Mouse (Mus musculus) adrenal gland (tissue): ENCODE measurements around the gene Cutal.
"Not testable (repeated sequence)": the region's sequence is repeated elsewhere in the genome, so short reads cannot be mapped to it uniquely, and the experiment has no call there.

ENCODE experiments used
- intact Hi-C: fragments of 180-260 bp; cut with DNase I; formaldehyde crosslinking; loops from one replicate; pipeline ENCODE4 v1.15.1; 2025
- long read RNA-seq, 2 experiments: library from polyadenylated mRNA; unstranded; transcript quantifications; one replicate each; pipeline ENCODE4 v2.0.0; 2020; ENCODE audit warnings: borderline replicate concordance in 1 of 2; ENCODE audit not compliant: insufficient replicate concordance in 1 of 2

The Cutal gene
- long read RNA-seq, experiment 1 = 0 reads
- long read RNA-seq, experiment 2 = 0 reads

DNA sequence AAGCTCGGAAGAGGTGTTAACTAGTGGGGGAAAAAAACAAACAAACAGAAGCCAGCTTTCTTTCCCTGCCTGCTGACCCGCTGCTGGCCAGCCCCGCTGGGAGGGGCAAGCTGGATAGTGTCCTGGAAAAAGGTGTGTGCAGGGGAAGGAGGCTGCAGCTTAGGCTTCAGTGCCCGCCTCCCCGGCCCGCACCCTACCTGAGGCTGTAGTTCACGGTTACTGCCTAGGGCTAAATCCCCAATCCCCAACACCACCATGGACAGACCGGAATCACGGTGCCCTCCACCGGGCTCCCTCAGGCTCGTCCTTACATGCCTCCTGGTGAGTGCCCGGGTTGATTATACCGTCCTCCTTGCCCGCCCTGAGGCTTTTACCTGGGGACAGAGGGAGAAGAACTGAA lies at the start of gene Cutal:
Gene Cutal, plus strand, starts transcription at position 126 of the 400 bp plus-strand sequence.
- intact Hi-C loops = loop anchor here (5.0 kb wide), 1 partner anchor 47 kb away; the partner anchor contains the start of gene Fbxw2

DNA sequence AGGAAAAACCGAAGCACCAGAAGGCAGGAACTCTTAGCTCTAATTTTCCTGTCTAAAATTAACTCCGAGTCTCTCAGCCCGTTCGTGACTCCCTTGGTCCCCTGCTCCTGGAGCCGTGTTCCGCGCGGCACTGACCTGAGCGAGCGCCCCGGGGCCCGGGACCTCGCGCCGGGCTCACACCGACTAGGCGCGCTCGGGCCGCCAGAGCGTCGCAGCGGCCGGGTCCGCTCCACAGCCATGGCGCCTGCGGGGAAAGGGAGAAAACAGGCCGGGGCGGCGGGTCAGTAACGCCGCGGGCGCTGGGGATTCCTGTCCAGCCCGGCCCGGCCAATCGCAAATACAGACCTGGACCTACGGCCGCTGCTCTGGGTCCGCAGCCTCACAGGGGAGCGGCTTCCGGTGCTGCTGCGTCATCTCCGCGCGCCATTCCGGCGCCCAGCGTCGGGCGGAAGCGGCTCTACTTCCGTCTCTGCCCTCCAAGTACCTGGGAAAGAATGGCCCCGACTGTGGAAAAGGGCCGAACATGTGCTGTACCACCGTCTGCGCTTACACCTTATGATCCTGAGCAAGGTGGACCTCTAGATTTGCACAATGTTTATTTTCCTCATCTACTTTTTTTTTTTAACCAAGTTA lies 48.3 kb upstream of the Cutal start, which contains the start of gene Fbxw2:
Gene Fbxw2, minus strand, starts transcription at position 485 of the 633 bp plus-strand sequence.
- intact Hi-C loops = loop anchor here (5.0 to 10.0 kb wide), 2 partner anchors 46 to 79 kb away; partner anchors contain the start of genes Cutal and Psmd5

DNA sequence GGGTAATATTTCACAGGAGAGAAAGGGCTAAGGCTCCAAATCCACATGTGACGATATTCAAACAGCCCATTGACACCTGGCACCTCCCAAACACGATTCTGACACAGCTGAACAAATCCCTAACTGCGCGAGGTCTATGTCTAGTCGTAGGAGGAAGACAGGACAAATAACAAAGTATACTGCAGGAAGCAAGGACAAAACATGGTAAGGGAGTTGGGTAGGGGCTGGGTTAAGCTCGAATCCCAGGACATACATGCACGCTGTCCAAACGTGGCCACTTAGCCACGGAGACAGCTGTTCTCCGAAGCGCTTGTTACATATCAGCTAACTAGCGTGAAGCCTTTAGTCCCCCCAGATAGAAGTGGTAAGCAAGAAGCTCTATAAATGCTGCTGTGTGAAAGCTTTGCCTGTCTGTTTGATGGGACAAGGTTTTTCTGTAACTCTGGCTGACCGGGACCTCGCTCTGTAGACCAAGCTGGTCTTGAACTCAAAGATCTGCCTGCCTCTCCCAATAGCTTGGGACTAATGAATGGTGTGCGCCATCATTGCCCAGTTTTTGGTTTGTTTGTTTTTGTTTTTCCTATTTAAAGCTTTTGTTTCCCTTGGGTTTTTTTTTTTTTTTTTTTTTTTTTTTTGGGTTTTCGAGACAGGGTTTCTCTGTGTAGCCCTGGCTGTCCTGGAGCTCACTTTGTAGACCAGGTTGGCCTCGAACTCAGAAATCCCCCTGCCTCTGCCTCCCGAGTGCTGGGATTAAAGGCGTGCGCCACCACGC lies 47.5 kb upstream of the Cutal start:
- intact Hi-C loops = loop anchor here (5.0 to 10.0 kb wide), 2 partner anchors 46 to 78 kb away; partner anchors contain the start of genes Cutal and Psmd5

DNA sequence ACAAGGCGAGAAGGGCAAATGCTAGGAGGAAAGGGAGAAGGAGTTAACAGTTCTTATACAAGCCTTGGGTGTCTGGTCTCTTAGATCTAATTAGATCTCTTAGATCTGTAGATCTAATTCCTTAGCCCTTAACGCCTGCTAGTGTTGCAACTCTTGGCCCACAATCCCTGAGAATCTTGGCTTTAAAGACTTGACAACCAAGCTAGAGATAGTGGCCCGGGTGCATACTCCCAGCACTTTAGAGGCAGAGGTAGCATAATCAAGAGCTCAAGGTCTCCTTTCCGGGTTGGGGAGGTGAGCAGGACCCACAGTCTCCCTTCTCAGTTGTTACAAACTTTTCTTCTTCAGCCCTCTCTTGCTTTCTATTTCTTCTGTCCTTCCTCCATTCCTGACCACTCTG lies 46.6 kb upstream of the Cutal start:
- intact Hi-C loops = loop anchor here (5.0 to 10.0 kb wide), 2 partner anchors 45 to 77 kb away; partner anchors contain the start of genes Cutal and Psmd5

GRCm38 (mm10) chr2:34828026-34828425 lies 46.2 kb upstream of the Cutal start:
- intact Hi-C loops = loop anchor here (5.0 to 10.0 kb wide), 2 partner anchors 44 to 77 kb away; partner anchors contain the start of genes Cutal and Psmd5

DNA sequence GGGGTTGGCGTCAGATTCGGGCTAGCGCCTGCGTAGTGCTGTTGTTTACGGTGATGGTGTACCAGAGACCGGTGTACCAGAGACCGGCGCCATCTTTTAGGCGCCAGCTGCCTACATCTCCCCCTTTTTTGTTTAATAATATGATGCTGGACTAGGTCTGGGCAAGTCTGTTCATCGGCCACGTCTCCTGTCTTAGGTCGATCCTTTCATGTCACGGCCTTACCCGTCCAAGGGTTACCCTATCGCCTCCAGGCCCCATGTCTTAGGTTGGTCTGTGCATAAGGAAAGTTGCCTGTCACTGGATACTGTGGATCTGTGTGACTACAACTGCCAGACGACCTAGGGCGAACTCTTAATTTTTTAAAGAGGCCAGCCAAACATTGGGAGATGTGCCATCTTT lies 44.1 kb upstream of the Cutal start:
- intact Hi-C loops = not testable (repeated sequence)

DNA sequence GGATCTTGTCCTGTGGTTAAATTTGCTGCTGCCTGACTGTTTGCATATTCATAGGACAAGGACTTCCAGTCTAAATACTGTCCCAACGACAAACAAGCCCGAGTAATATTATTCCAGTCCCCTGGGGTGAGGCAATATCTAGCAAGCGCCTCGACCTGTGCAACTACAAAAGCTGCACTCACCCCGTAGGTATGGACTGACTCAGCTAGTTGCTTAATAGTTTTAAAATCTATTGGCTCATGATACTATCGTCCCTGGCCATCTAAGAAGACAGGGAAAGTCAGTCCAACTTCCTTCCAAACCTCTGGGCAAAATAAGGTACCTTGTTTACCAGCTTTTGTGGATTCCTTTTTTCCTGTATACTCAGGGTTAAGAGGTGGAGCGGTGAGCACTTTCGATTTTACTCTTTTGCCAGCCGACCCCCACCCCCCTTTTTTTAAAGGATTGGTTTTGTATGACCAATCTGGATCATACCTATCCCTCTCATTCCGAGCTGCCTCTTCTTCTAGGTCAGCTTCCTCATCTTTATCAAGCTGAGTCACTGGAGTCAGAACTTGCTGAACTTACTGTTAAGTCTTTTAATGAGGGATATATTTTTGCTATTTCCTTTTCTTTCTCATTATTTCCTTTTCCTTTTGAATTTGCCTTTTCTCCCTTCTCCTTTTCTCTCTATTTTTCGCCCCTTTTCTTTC lies 41.3 kb upstream of the Cutal start, which contains the start of gene Gm34653:
Gene Gm34653, plus strand, starts transcription at position 242 of the 692 bp plus-strand sequence.
- intact Hi-C loops = not testable (repeated sequence)

GRCm38 (mm10) chr2:34833624-34834023 lies 40.6 kb upstream of the Cutal start:
- intact Hi-C loops = no loop called here

DNA sequence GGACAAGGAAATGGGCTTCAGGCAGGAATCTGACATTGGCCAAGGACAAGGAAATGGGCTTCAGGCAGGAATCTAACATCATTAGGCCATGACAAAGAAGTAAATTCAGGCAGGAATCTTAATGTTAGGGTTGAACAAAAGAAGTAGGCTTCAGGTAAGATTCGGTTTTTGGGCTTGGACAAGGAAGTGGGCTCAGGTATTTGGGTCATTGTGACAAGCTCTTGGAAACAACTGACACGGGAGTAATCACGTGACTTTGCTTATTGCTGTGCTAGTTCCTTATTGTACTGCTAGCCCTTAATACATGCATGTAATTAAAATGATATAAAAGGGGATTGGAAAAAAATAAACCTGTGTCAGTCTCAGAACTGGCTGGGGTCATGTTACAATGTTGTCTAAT lies 38.5 kb upstream of the Cutal start:
- intact Hi-C loops = no loop called here

DNA sequence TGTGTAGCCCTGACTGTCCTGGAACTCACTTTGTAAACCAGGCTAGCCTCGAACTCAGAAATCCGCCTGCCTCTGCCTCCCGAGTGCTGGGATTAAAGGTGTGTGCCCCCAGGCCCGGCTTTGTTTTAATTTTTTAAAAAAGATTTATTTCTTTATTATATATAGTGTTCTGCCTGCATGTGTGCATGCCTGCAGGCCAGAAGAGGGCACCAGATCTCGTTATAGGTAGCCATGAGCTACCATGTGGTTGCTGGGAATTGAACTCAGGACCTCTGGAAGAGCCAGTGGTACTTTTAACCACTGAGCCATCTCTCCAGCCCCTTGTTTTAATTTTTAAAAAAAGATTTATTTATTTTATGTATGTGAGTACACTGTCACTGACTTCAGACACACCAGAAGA lies 34.1 kb upstream of the Cutal start:
- intact Hi-C loops = not testable (repeated sequence)

- intact Hi-C loops = no loop called here
Measured at GRCm38 (mm10) chr2:34841706-34842105, 32.5 kb upstream of the Cutal start.

DNA sequence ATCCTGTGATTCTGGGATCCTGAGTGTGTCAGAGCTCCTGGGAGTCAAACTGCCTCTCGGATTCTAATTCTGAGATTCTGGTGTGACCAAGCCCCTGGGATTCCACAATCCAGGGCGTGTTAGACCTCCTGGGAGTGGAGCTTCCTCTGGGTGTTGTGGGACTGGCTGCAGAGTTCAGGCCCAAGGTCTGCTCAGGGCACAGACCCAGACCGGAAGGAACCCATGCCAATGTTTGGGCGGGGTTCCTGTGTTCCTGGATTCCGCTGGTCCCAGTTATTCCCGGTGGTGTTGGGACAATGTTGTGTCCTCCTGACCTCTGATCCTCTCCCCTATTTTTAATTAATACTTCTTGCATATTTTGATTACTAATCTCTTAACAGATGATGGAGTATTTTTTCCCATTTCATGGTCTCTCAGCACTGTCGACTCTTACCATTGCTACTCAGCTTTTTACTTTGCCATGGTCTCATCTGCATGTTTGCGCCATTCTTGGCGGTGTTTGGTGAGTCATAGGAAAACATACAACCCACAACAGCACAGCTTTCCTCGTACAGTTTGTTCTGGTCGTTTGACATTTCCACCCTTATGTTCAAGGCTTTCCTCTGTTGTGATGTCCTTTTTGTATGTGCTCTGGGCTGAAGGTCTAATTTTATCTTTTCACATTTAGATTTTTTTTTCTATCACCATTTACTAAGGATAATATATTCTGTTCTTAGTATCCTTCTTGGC lies 30.8 kb upstream of the Cutal start:
- intact Hi-C loops = no loop called here

DNA sequence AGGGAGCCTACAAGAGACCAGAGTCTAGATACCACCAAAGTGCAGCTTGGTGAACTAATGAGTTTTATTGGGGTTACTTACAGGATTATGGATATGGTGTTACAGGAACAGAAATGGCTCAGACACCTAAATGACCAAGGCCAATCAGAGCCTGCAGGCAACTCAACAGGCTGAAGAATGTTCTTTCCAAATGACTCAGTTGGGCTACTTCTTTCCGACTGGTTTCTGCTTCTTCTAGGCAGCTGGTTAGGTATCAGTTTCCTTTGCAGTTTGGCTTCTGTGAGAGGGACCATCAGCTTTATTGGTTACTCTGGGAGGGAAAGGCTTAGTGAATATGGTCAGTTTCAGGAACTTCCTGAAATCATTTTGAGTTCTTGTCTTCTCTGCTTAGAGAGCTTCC lies 26.5 kb upstream of the Cutal start:
- intact Hi-C loops = no loop called here

DNA sequence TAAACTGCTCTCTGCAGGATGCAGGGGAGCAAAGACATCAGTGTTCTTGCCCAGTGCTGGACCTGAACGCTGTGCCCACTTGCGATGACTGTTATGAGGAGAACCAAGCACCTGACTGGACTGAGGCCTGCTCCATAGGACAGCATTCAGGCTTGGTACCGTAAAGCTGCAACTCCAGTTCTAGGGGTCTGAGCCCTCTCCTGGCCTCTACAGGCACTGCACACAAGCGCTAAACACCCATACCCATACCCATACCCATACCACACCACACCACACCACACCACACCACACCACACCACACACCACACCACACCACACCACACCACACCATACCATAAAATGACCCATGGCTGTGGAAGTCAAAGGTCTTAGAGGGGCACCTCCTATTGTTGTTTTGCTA lies 18.9 kb upstream of the Cutal start:
- intact Hi-C loops = no loop called here

- intact Hi-C loops = no loop called here
Measured at GRCm38 (mm10) chr2:34857728-34858127, 16.5 kb upstream of the Cutal start.

- intact Hi-C loops = loop anchor here (5.0 kb wide), 1 partner anchor 42 kb away; the partner anchor contains the start of gene Fbxw2
Measured at GRCm38 (mm10) chr2:34869680-34870079, 4.5 kb upstream of the Cutal start.

DNA sequence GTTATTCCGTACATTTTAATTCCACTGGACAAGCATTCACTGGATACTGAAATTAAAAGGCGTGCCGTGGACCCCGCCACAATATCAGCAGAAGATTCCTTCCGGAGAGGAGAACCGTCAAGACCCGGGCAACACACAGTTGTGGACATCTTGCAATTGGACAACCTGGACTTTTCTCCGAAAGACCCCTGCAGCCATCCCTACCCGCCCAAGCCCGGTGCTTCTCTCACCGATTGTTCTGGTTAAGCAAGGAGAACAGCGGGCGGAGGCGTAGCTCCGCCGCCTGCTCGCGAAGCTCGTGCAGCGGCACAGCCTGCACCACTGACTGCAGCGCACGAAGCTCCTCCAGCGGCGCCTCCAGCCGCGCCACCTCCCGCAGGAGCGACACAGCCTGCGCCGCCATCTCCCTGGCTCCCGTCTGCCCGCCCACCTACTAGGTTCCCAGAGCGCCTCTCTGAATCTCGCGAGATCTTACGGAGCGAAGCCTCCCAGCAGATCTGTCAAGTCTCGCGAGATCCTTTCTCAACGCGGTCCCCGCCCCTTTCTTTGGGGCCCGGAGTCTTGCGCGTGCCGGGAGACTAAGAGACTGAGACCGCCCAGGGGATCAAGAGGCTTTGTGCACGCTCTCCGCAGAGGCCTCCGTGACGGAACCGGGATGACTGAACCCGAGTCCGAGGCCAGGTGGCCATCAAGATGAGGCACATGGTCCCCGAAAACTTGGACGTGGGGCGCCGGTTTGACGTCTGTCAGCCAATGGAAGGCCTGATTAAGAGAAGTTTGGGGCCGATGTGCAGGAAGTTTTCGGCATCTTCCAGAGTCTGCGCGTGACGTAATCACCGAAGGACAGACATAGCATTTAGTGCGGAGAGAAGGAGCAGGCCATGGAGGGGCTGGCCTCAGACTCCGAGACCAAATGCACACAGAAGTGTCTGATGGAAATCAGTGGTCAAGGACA lies 3.4 kb upstream of the Cutal start:
- intact Hi-C loops = loop anchor here (5.0 kb wide), 1 partner anchor 43 kb away; the partner anchor contains the start of gene Fbxw2

- intact Hi-C loops = loop anchor here (5.0 kb wide), 1 partner anchor 48 kb away; the partner anchor contains the start of gene Fbxw2
Measured at GRCm38 (mm10) chr2:34874816-34875345, 685 bp downstream of the Cutal start, which contains the start of gene Psmd5. Gene Psmd5 (minus strand): TSS chr2:34874968.

DNA sequence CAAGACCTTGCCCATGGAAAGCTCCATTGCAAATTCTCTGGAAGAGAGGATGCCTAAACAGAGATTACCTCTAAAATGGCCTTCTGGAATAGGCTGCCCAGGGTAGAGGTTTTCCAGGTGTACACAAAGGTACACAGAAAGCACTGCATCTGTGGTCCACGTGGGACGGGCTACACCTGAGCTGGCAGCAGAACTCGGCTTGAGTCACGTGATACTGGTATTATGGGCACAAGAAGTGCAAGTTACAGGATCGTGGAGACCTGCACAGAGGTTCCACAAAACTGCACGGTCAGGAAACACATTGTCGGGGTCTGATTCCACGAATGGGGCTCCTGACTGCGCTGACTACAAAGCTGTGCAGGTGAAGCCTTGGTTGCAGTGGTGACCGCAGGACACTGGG lies 5.9 kb downstream of the Cutal start:
- intact Hi-C loops = no loop called here
